Comparison of ENCODE assay signal across 17 mouse cellular contexts in the genomic region with DNA sequence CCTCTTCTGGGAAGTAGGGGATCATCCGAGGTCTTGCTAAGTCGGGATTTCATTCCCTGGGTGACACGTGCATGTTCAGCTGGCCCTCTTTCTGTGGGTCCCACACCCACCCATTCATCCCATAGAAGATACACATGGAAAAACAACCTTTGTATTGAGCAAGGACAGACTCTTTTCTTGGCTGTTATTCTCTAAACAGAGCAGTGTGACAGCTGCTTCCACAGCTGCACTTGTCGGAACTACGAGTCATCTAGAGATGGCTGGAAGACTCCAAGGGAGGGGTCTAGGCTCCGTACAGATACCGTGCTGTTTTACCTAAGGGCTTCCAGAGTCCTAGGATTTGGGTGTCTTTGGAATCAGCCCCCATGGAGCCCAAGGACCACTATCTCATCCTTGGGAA. TPM values are rescaled to one million over a fixed set of nuclear protein-coding genes. Genes with fewer than 3 reads are reported as not detected.
A peak's percentile ranks its signal among the peaks of the same experiment; 100 is the strongest.
DNase-seq lines count a peak whose midpoint lies in the region; ATAC-seq and TF ChIP-seq lines count a peak whose summit lies in the region.
"Had no signal": no experiment of that assay in that cellular context is flagged by ENCODE, and none has a peak within 500 bp of the region (broad histone marks: within the 10 kb centered on the region; RNA-seq: fewer than 3 reads in every experiment).

No protein-coding gene starts in this region.

- H3K36me3 ChIP-seq in kidney, embryonic 15.5 days, result peaks cover 4% of the 10 kb centered on the region; the same call in 1 of the 2 replicates
- no peaks in the 10 kb centered on the region for H3K36me3 ChIP-seq in C2C12 (ENCODE audit: control insufficient read depth, insufficient read depth)
- H3K36me3 ChIP-seq in embryonic facial prominence, embryonic 12.5 days, result peaks cover 11% of the 10 kb centered on the region; the same call in 1 of the 2 replicates
- peaks cover under 1% of the 10 kb centered on the region; the same call in 1 of the 2 replicates for H3K36me3 ChIP-seq in limb, embryonic 15.5 days
- H3K36me3 ChIP-seq: liver, embryonic 15.5 days had no signal

- WGBS in kidney, embryonic 15.5 days, result 70% methylated on average over 7 of the region's 7 CpGs
- 67% methylated on average over 7 of the region's 7 CpGs for WGBS in embryonic facial prominence, embryonic 12.5 days
- WGBS in limb, embryonic 15.5 days, result 56% methylated on average over 7 of the region's 7 CpGs

- no peak for DNase-seq in kidney, postnatal 10 days
- no peak for DNase-seq in natural killer cell, adult 2 months (ENCODE audit: low spot score in 2 of 2)
- no peak for DNase-seq in left cerebral cortex, adult 18-20 months (ENCODE audit: low spot score in 2 of 2)
- DNase-seq: cerebellum, adult 11 months; gastrocnemius, postnatal 36 days; heart, postnatal 36 days; thymus, adult 2 months had no signal

- no peaks in the 10 kb centered on the region for H3K9me3 ChIP-seq in kidney, embryonic 15.5 days (replicated peaks)
- no peaks in the 10 kb centered on the region for H3K9me3 ChIP-seq in embryonic facial prominence, embryonic 12.5 days
- H3K9me3 ChIP-seq in limb, embryonic 15.5 days, result no peaks in the 10 kb centered on the region
- H3K9me3 ChIP-seq: liver, embryonic 15.5 days; megakaryocyte, embryonic 14.5 days had no signal

- no peak overlapping the region for H3ac ChIP-seq in C2C12 (ENCODE audit: control insufficient read depth, insufficient read length, low read depth)

- H3K27me3 ChIP-seq in kidney, embryonic 15.5 days, result no peaks in the 10 kb centered on the region
- H3K27me3 ChIP-seq in C2C12 (ENCODE audit: control insufficient read depth, insufficient read depth, insufficient read length), result peaks cover 36% of the 10 kb centered on the region
- H3K27me3 ChIP-seq in embryonic facial prominence, embryonic 12.5 days, result no peaks in the 10 kb centered on the region
- H3K27me3 ChIP-seq in limb, embryonic 15.5 days, result no peaks in the 10 kb centered on the region
- H3K27me3 ChIP-seq: Patski had no signal

- H3K79me3 ChIP-seq in C2C12 (ENCODE audit: low read depth), result no peaks in the 10 kb centered on the region

- H3K9ac ChIP-seq in kidney, embryonic 15.5 days, result no peak overlapping the region
- no peak overlapping the region for H3K9ac ChIP-seq in embryonic facial prominence, embryonic 12.5 days
- H3K9ac ChIP-seq in limb, embryonic 15.5 days, result no peak overlapping the region
- H3K9ac ChIP-seq: liver, embryonic 15.5 days had no signal

- H3K27ac ChIP-seq in kidney, embryonic 15.5 days, result peak overlapping the region; percentile 95
- H3K27ac ChIP-seq in embryonic facial prominence, embryonic 12.5 days, result peak overlapping the region; percentile 83; the same call in 1 of the 2 replicates
- H3K27ac ChIP-seq in limb, embryonic 15.5 days, result peak overlapping the region; percentile 72
- H3K27ac ChIP-seq: layer of hippocampus, adult 2 months; liver, embryonic 15.5 days had no signal

- H3K79me2 ChIP-seq in C2C12 (ENCODE audit: control insufficient read depth, insufficient read depth), result no peaks in the 10 kb centered on the region

- TF ChIP-seq CTCF in C2C12 (IDR thresholded peaks at IDR 0.05; ENCODE audit: control insufficient read depth, insufficient read depth, insufficient read length), result no peak

- no peak for ATAC-seq in kidney, embryonic 15.5 days (replicated peaks; ENCODE audit: low FRiP score)
- ATAC-seq in embryonic facial prominence, embryonic 12.5 days (ENCODE audit: insufficient number of reproducible peaks, insufficient read depth, low FRiP score, low TSS enrichment), result no peak
- ATAC-seq in limb, embryonic 15.5 days (ENCODE audit: insufficient number of reproducible peaks, low FRiP score, low TSS enrichment, low read depth), result no peak
- ATAC-seq: Patski had no signal

- peaks cover 96% of the 10 kb centered on the region for H3K4me1 ChIP-seq in kidney, embryonic 15.5 days
- H3K4me1 ChIP-seq in embryonic facial prominence, embryonic 12.5 days, result peaks cover 69% of the 10 kb centered on the region
- H3K4me1 ChIP-seq in limb, embryonic 15.5 days, result peaks cover 76% of the 10 kb centered on the region

- no peak overlapping the region for H3K4me2 ChIP-seq in kidney, embryonic 15.5 days
- H3K4me2 ChIP-seq in embryonic facial prominence, embryonic 12.5 days (replicated peaks), result no peak overlapping the region
- no peak overlapping the region for H3K4me2 ChIP-seq in limb, embryonic 15.5 days
- H3K4me2 ChIP-seq: liver, embryonic 15.5 days had no signal

- H3K4me3 ChIP-seq in kidney, embryonic 15.5 days (replicated peaks), result no peak overlapping the region
- H3K4me3 ChIP-seq in C2C12 (ENCODE audit: insufficient read depth, poor library complexity, severe bottlenecking), result no peak overlapping the region
- H3K4me3 ChIP-seq in embryonic facial prominence, embryonic 12.5 days, result no peak overlapping the region
- H3K4me3 ChIP-seq in limb, embryonic 15.5 days, result no peak overlapping the region
- H3K4me3 ChIP-seq: layer of hippocampus, adult 2 months; liver, embryonic 15.5 days; megakaryocyte, embryonic 14.5 days had no signal

TF ChIP-seq in C2C12, 6 proteins besides CTCF, POLR2A, EP300 and RAD21:
- TF ChIP-seq CEBPB (IDR thresholded peaks at IDR 0.05; ENCODE audit: low read depth), result no peak
- peak; percentile 26 for TF ChIP-seq MYOD1 (IDR thresholded peaks at IDR 0.05; ENCODE audit: control insufficient read depth, insufficient read length, low read depth)
- TF ChIP-seq MAX (IDR thresholded peaks at IDR 0.05), result no peak

RNA-seq across cellular contexts. Expression of a gene that starts 48.2 kb away (rescaled TPM):
- 60.0 and 68.1 TPM in 2 replicates for polyA plus RNA-seq in kidney, embryonic 15.5 days (2015; fragmentation: Nextera tagmentation; extraction: Ambion mirVana)
- polyA plus RNA-seq in C2C12 (2012; fragmentation: generic; extraction: Trizol), result not detected
- 82.5 and 89.0 TPM in 2 replicates for polyA plus RNA-seq in embryonic facial prominence, embryonic 12.5 days (2016; fragmentation: Nextera tagmentation; extraction: Ambion mirVana)
- 63.5 and 67.2 TPM in 2 replicates for polyA plus RNA-seq in limb, embryonic 15.5 days (2015; fragmentation: Nextera tagmentation; extraction: Ambion mirVana)
- total RNA-seq in left cerebral cortex, adult 18-20 months (2021), result 10 to 100 TPM; 13.0 to 13.8 TPM
- total RNA-seq: common myeloid progenitor, adult 5-6 weeks; monocyte, adult 5-6 weeks had no signal

Comparison
In these comparisons a context has a peak if more than half of its experiments do, and no peak if none do; other contexts are left out.
1. RNA of a gene that starts 48.2 kb away (polyA plus RNA-seq): 82.5 to 89.0 TPM in embryonic facial prominence, embryonic 12.5 days, 60.0 to 68.1 TPM in kidney, embryonic 15.5 days and 63.5 to 67.2 TPM in limb, embryonic 15.5 days; not detected in C2C12 (single experiment); every median in the first group is over 10 times any median in the second.
2. Peak in every context shown above with its lines, with median percentiles within 50 percentile points of each other: H3K27ac ChIP-seq.